ENCODE assay signal across 8 mouse cellular contexts in genomic region chr1:184844326-184845066, GRCm38 (mm10). TPM values are rescaled to one million over a fixed set of nuclear protein-coding genes. Genes with fewer than 3 reads are reported as not detected.
DNase-seq lines count a peak whose midpoint lies in the region; ATAC-seq and TF ChIP-seq lines count a peak whose summit lies in the region.

No protein-coding gene starts in this region.

- no peak for ATAC-seq in liver, embryonic 12.5 days
- ATAC-seq in activated CD4-positive, CD25-positive, alpha-beta regulatory T cell, adult 4 months = no peak

- 16% methylated on average over 15 of the region's 15 CpGs for WGBS in liver, embryonic 12.5 days (ENCODE audit: insufficient replicate concordance)

- H3K4me1 ChIP-seq in testis, adult 2 months (ENCODE audit: control insufficient read depth, insufficient read depth, low read length) = no peaks in the 10 kb centered on the region; the same call in 1 of the 2 replicates
- H3K4me1 ChIP-seq in liver, embryonic 12.5 days = peaks cover 70% of the 10 kb centered on the region

- DNase-seq in testis, postnatal 14 days (ENCODE audit: low spot score) = no peak
- peak; percentile 53 for DNase-seq in c-Kit-positive CD71-positive TER-119-positive erythroid progenitor cells, embryonic 14.5 days (ENCODE audit: low spot score)
- peak; percentile 62 for DNase-seq in heart, postnatal 4 days
- peak; percentile 19 for DNase-seq in neural tube, embryonic 10.5 days (ENCODE audit: extremely low spot score, low spot score)
- DNase-seq in layer of hippocampus, postnatal 14 days (ENCODE audit: low spot score in 2 of 2) = no peak

- H3K9me3 ChIP-seq in liver, embryonic 12.5 days (replicated peaks) = no peaks in the 10 kb centered on the region

- H3K4me2 ChIP-seq in liver, embryonic 12.5 days = peak overlapping the region; percentile 93

- H3K27me3 ChIP-seq in testis, adult 2 months (ENCODE audit: control insufficient read depth, insufficient read depth, low read length) = no peaks in the 10 kb centered on the region
- no peaks in the 10 kb centered on the region for H3K27me3 ChIP-seq in liver, embryonic 12.5 days (replicated peaks)

- H3K9ac ChIP-seq in liver, embryonic 12.5 days = peak overlapping the region; percentile 96

- TF ChIP-seq POLR2A in testis, adult 2 months (IDR thresholded peaks at IDR 0.05; ENCODE audit: control insufficient read depth, low read depth, low read length) = no peak

- no peak overlapping the region for H3K27ac ChIP-seq in testis, adult 2 months (ENCODE audit: control insufficient read depth, insufficient read depth, low read depth, low read length)
- H3K27ac ChIP-seq in liver, embryonic 12.5 days = peak overlapping the region; percentile 93

- peak overlapping the region; percentile 87 for H3K4me3 ChIP-seq in testis, adult 2 months (ENCODE audit: control insufficient read depth, low read depth, low read length)
- H3K4me3 ChIP-seq in liver, embryonic 12.5 days = peak overlapping the region; percentile 87

- TF ChIP-seq CTCF in testis, adult 2 months (IDR thresholded peaks at IDR 0.05; ENCODE audit: control insufficient read depth, insufficient read depth, insufficient replicate concordance, low read depth, low read length) = no peak

- no peaks in the 10 kb centered on the region for H3K36me3 ChIP-seq in testis, adult 2 months (ENCODE audit: control insufficient read depth, insufficient read depth, low read length)
- H3K36me3 ChIP-seq in liver, embryonic 12.5 days = peaks cover 22% of the 10 kb centered on the region

RNA-seq across cellular contexts. Expression of gene Marc2, which starts 1.8 kb away (rescaled TPM):
- polyA plus RNA-seq in testis, adult 2 months (2012; rRNA removed) = 34.3 and 36.5 TPM in 2 replicates
- total RNA-seq in heart, postnatal 4 days (2021) = 100 to 1,000 TPM; 167 to 178 TPM
- 171 and 178 TPM in 2 replicates for polyA plus RNA-seq in liver, embryonic 12.5 days (2016; fragmentation: Nextera tagmentation; extraction: Ambion mirVana)
- 10 to 100 TPM; 93.0 to 97.6 TPM for total RNA-seq in layer of hippocampus, postnatal 14 days (2021)
- 10 to 100 TPM; 31.5 to 33.8 TPM for polyA plus RNA-seq in activated CD4-positive, CD25-positive, alpha-beta regulatory T cell, adult 4 months (2017; shearing (Covaris generic))

RNA-seq across cellular contexts. Expression of gene Marc1, which starts 33.4 kb away (rescaled TPM):
- 0.24 TPM in 1 of 2 replicates, not detected in the other for polyA plus RNA-seq in testis, adult 2 months (2012; rRNA removed)
- under 1 TPM in 1 of 2 experiments, not detected in 1; 0.14 TPM for total RNA-seq in heart, postnatal 4 days (2021)
- 7.2 and 7.3 TPM in 2 replicates for polyA plus RNA-seq in liver, embryonic 12.5 days (2016; fragmentation: Nextera tagmentation; extraction: Ambion mirVana)
- total RNA-seq in layer of hippocampus, postnatal 14 days (2021) = under 1 TPM in 1 of 2 experiments, not detected in 1; 0.35 TPM
- not detected for polyA plus RNA-seq in activated CD4-positive, CD25-positive, alpha-beta regulatory T cell, adult 4 months (2017; shearing (Covaris generic))

RNA-seq across cellular contexts. Expression of gene C130074G19Rik, which starts 38.5 kb away (rescaled TPM):
- polyA plus RNA-seq in testis, adult 2 months (2012; rRNA removed) = 6.0 and 6.4 TPM in 2 replicates
- 10 to 100 TPM; 23.0 to 23.6 TPM for total RNA-seq in heart, postnatal 4 days (2021)
- polyA plus RNA-seq in liver, embryonic 12.5 days (2016; fragmentation: Nextera tagmentation; extraction: Ambion mirVana) = 1.2 and 1.3 TPM in 2 replicates
- total RNA-seq in layer of hippocampus, postnatal 14 days (2021) = 10 to 100 TPM in 1 of 2 experiments, 1 to 10 TPM in 1; 9.3 to 12.1 TPM
- not detected for polyA plus RNA-seq in activated CD4-positive, CD25-positive, alpha-beta regulatory T cell, adult 4 months (2017; shearing (Covaris generic))

Comparison
In these comparisons a context has a peak if more than half of its experiments do, and no peak if none do; other contexts are left out.
1. DNase-seq: peak in c-Kit-positive CD71-positive TER-119-positive erythroid progenitor cells, embryonic 14.5 days (single experiment), heart, postnatal 4 days (single experiment) and neural tube, embryonic 10.5 days (single experiment); none in testis, postnatal 14 days (single experiment) and layer of hippocampus, postnatal 14 days (0 of 2).